Mouse (Mus musculus) forebrain, postnatal 0 days (tissue): ENCODE results near the gene Adamts17. TPM values are rescaled to one million over a fixed set of nuclear protein-coding genes. Genes with fewer than 3 reads are reported as not detected.

Experiments
- ATAC-seq: fragments of 200-750 bp; cut with Nextera tagmentation; 2 replicates; pipeline ENCODE4 v1.8.0; 2017; ENCODE audit warnings: mild to moderate bottlenecking, moderate library complexity
- DNase-seq: peaks from one replicate; pipeline ENCODE4 v3.0.0-alpha.2; 2015
- H3K27ac ChIP-seq: fragments of 300-500 bp; sonication (generic); 2 replicates; pipeline ENCODE4 v1.5.1; 2014; ENCODE audit warnings: low read depth, mild to moderate bottlenecking, antibody characterized with exemption, low read length, moderate library complexity, mixed read lengths
- H3K27me3 ChIP-seq: fragments of 300-500 bp; sonication (generic); 2 replicates; pipeline ENCODE4 v1.6.1; 2014; ENCODE audit warnings: mild to moderate bottlenecking, low read length, mixed read lengths; ENCODE audit not compliant: insufficient read depth
- H3K36me3 ChIP-seq: fragments of 300-500 bp; sonication (generic); 2 replicates; pipeline ENCODE4 v1.6.1; 2014; ENCODE audit warnings: mild to moderate bottlenecking, moderate library complexity; ENCODE audit not compliant: insufficient read depth
- H3K4me1 ChIP-seq: fragments of 300-500 bp; sonication (generic); 2 replicates; pipeline ENCODE4 v1.6.1; 2014; ENCODE audit warnings: antibody characterized with exemption; ENCODE audit not compliant: insufficient read depth
- H3K4me2 ChIP-seq: fragments of 300-500 bp; sonication (generic); 2 replicates; pipeline ENCODE4 v1.6.1; 2014; ENCODE audit warnings: low read depth, mild to moderate bottlenecking, moderate library complexity
- H3K4me3 ChIP-seq: fragments of 300-500 bp; sonication (generic); 2 replicates; pipeline ENCODE4 v1.5.1; 2014; ENCODE audit warnings: low read depth, low read length, mixed read lengths
- H3K9ac ChIP-seq: fragments of 300-500 bp; sonication (generic); 2 replicates; pipeline ENCODE4 v1.6.1; 2014; ENCODE audit warnings: mild to moderate bottlenecking
- H3K9me3 ChIP-seq: fragments of 300-500 bp; sonication (generic); 2 replicates; pipeline ENCODE4 v1.6.1; 2016; ENCODE audit warnings: low read length
- CTCF ChIP-seq: sonication (generic); IDR thresholded peaks from 2 replicates; pipeline ENCODE4 v1.5.1; 2016; ENCODE audit warnings: antibody characterized with exemption, control low read depth, low read depth
- WGBS: fragments of 180-500 bp; shearing (Covaris S2); extraction: QIAGEN DNeasy Blood & Tissue Kit; methylation state at CpG from one replicate; pipeline ENCODE4 v1.1.7; 2014; 5-methylcytosine and 5-hydroxymethylcytosine counted together
- polyA plus RNA-seq: library from polyadenylated mRNA; unstranded; fragments of >200 nt; fragmentation: Nextera tagmentation; extraction: Ambion mirVana; gene quantifications from 2 replicates; pipeline ENCODE4 v1.2.1, GENCODE M21; 2015
- total RNA-seq: library from RNA; depleted of rRNA; stranded (reverse); fragments of >200 nt; gene quantifications from 2 replicates; pipeline ENCODE4 v1.2.3, GENCODE M21; 2014

The Adamts17 gene
- total and polyA plus RNA-seq, 2 experiments from 2014 or later, result 4.1 to 12.6 TPM

GRCm38 (mm10) chr7:67142347-67143015, 302.9 kb downstream of the Adamts17 start:
- Histone ChIP-seq H3K27me3 (no peaks in the 10 kb centered on the region), H3K4me1 (no peaks in the 10 kb centered on the region), H3K4me2 (no peak overlapping the region), H3K4me3 (no peak overlapping the region), H3K9ac (no peak overlapping the region), H3K36me3 (no peaks in the 10 kb centered on the region), H3K27ac (no peak overlapping the region), H3K9me3 (no peaks in the 10 kb centered on the region)
- ATAC-seq (no peak), DNase-seq (no peak)
- TF ChIP-seq CTCF, result no peak
- 33% methylated on average over 11 of the region's 11 CpGs for WGBS

GRCm38 (mm10) chr7:67145748-67146147, 306.2 kb downstream of the Adamts17 start:
- no peak for TF ChIP-seq CTCF
- H3K4me1 ChIP-seq, result no peaks in the 10 kb centered on the region
- DNase-seq, result peak; percentile 17
- H3K27ac ChIP-seq, result no peak overlapping the region
- H3K4me2 ChIP-seq, result no peak overlapping the region
- no peak overlapping the region for H3K9ac ChIP-seq
- no peaks in the 10 kb centered on the region for H3K27me3 ChIP-seq
- peak; percentile 32; the same call in 1 of the 2 replicates for ATAC-seq
- H3K4me3 ChIP-seq, result no peak overlapping the region
- 56% methylated on average over 7 of the region's 7 CpGs for WGBS
- H3K36me3 ChIP-seq, result no peaks in the 10 kb centered on the region
- H3K9me3 ChIP-seq, result no peaks in the 10 kb centered on the region

- TF ChIP-seq CTCF, result no peak
- 87% methylated on average over 6 of the region's 6 CpGs for WGBS
- Histone ChIP-seq H3K36me3 (no peaks in the 10 kb centered on the region), H3K27me3 (no peaks in the 10 kb centered on the region), H3K4me1 (no peaks in the 10 kb centered on the region), H3K9me3 (no peaks in the 10 kb centered on the region), H3K27ac (no peak overlapping the region), H3K9ac (no peak overlapping the region), H3K4me3 (no peak overlapping the region), H3K4me2 (no peak overlapping the region)
- DNase-seq (no peak), ATAC-seq (no peak)
Observed at GRCm38 (mm10) chr7:67146151-67146550, 306.6 kb downstream of the Adamts17 start.

GRCm38 (mm10) chr7:67149707-67150106, 310.2 kb downstream of the Adamts17 start:
- Histone ChIP-seq H3K4me3 (no peak overlapping the region), H3K9me3 (no peaks in the 10 kb centered on the region), H3K36me3 (no peaks in the 10 kb centered on the region), H3K27ac (no peak overlapping the region), H3K9ac (no peak overlapping the region), H3K4me1 (no peaks in the 10 kb centered on the region), H3K27me3 (no peaks in the 10 kb centered on the region), H3K4me2 (no peak overlapping the region)
- WGBS, result 96% methylated on average over 16 of the region's 16 CpGs
- DNase-seq, result no peak
- no peak for TF ChIP-seq CTCF
- ATAC-seq, result no peak

GRCm38 (mm10) chr7:67152626-67153025, 313.1 kb downstream of the Adamts17 start:
- WGBS, result 34% methylated on average over 3 of the region's 3 CpGs
- no peak for ATAC-seq
- no peak for TF ChIP-seq CTCF

GRCm38 (mm10) chr7:67162135-67162534, 322.6 kb downstream of the Adamts17 start:
- WGBS, result 89% methylated on average over 8 of the region's 8 CpGs
- Histone ChIP-seq H3K27ac (no peak overlapping the region), H3K27me3 (no peaks in the 10 kb centered on the region), H3K4me3 (no peak overlapping the region), H3K4me2 (no peak overlapping the region), H3K4me1 (no peaks in the 10 kb centered on the region), H3K36me3 (no peaks in the 10 kb centered on the region), H3K9ac (no peak overlapping the region), H3K9me3 (no peaks in the 10 kb centered on the region)
- no peak for DNase-seq
- no peak for ATAC-seq
- TF ChIP-seq CTCF, result no peak

More at GRCm38 (mm10) chr7:67152626-67153025, 313.1 kb downstream of the Adamts17 start:
- no peak for DNase-seq
- H3K9me3 ChIP-seq, result no peaks in the 10 kb centered on the region
- H3K9ac ChIP-seq, result no peak overlapping the region
- H3K4me2 ChIP-seq, result no peak overlapping the region
- no peak overlapping the region for H3K27ac ChIP-seq
- no peaks in the 10 kb centered on the region for H3K36me3 ChIP-seq
- H3K4me3 ChIP-seq, result no peak overlapping the region
- no peaks in the 10 kb centered on the region for H3K27me3 ChIP-seq
- H3K4me1 ChIP-seq, result no peaks in the 10 kb centered on the region

GRCm38 (mm10) chr7:67168288-67168687, 328.8 kb downstream of the Adamts17 start:
- H3K9ac ChIP-seq, result no peak overlapping the region
- no peak overlapping the region for H3K4me2 ChIP-seq
- no peak overlapping the region for H3K27ac ChIP-seq
- WGBS, result 66% methylated on average over 9 of the region's 9 CpGs
- H3K9me3 ChIP-seq, result no peaks in the 10 kb centered on the region
- TF ChIP-seq CTCF, result no peak
- H3K36me3 ChIP-seq, result no peaks in the 10 kb centered on the region
- H3K27me3 ChIP-seq, result no peaks in the 10 kb centered on the region
- ATAC-seq, result no peak
- no peak for DNase-seq
- H3K4me3 ChIP-seq, result no peak overlapping the region
- no peaks in the 10 kb centered on the region for H3K4me1 ChIP-seq
